Mouse (Mus musculus): ENCODE measurements around the gene Grik3. TPM values are rescaled to one million over a fixed set of nuclear protein-coding genes. Genes with fewer than 3 reads are reported as not detected.

Grik3 gene
- polyA plus RNA-seq, 1 experiment = 29.5 TPM

- Histone ChIP-seq H3K27ac (ENCODE audit: insufficient read depth, low read length) (no peak overlapping the region), H3K4me1 (ENCODE audit: control insufficient read depth, insufficient read depth, low read length) (0 out of 2 replicates have a peak, but pooled peaks cover 2% of the 10 kb centered on the region), H3K4me3 (ENCODE audit: insufficient read depth, low read length) (no peak overlapping the region)
- no peak for TF ChIP-seq POLR2A (IDR thresholded peaks at IDR 0.05; ENCODE audit: extremely low read depth, insufficient read depth, low read length)
- no peak for TF ChIP-seq CTCF (IDR thresholded peaks at IDR 0.05; ENCODE audit: extremely low read depth, insufficient read depth, low read length)
Measured at GRCm38 (mm10) chr4:125573000-125573399, 82.5 kb downstream of the Grik3 start.

GRCm38 (mm10) chr4:125573951-125574675 is 83.6 kb downstream of the Grik3 start:
- TF ChIP-seq CTCF (IDR thresholded peaks at IDR 0.05; ENCODE audit: extremely low read depth, insufficient read depth, low read length) (no peak), POLR2A (IDR thresholded peaks at IDR 0.05; ENCODE audit: extremely low read depth, insufficient read depth, low read length) (no peak)
- H3K27ac ChIP-seq (ENCODE audit: insufficient read depth, low read length) = no peak overlapping the region
- 0 out of 2 replicates have a peak, but pooled peaks cover 2% of the 10 kb centered on the region for H3K4me1 ChIP-seq (ENCODE audit: control insufficient read depth, insufficient read depth, low read length)
- H3K4me3 ChIP-seq (ENCODE audit: insufficient read depth, low read length) = no peak overlapping the region

- H3K4me1 ChIP-seq (ENCODE audit: control insufficient read depth, insufficient read depth, low read length) = no peaks in the 10 kb centered on the region
- TF ChIP-seq POLR2A (IDR thresholded peaks at IDR 0.05; ENCODE audit: extremely low read depth, insufficient read depth, low read length) = no peak
- TF ChIP-seq CTCF (IDR thresholded peaks at IDR 0.05; ENCODE audit: extremely low read depth, insufficient read depth, low read length) = no peak
- no peak overlapping the region for H3K4me3 ChIP-seq (ENCODE audit: insufficient read depth, low read length)
- no peak overlapping the region for H3K27ac ChIP-seq (ENCODE audit: insufficient read depth, low read length)
Measured at GRCm38 (mm10) chr4:125580336-125580735, 89.8 kb downstream of the Grik3 start.

GRCm38 (mm10) chr4:125583272-125583671 is 92.8 kb downstream of the Grik3 start:
- Histone ChIP-seq H3K4me1 (ENCODE audit: control insufficient read depth, insufficient read depth, low read length) (no peaks in the 10 kb centered on the region), H3K4me3 (ENCODE audit: insufficient read depth, low read length) (no peak overlapping the region), H3K27ac (ENCODE audit: insufficient read depth, low read length) (no peak overlapping the region)
- TF ChIP-seq POLR2A (IDR thresholded peaks at IDR 0.05; ENCODE audit: extremely low read depth, insufficient read depth, low read length) = no peak
- no peak for TF ChIP-seq CTCF (IDR thresholded peaks at IDR 0.05; ENCODE audit: extremely low read depth, insufficient read depth, low read length)

GRCm38 (mm10) chr4:125583935-125584334 is 93.4 kb downstream of the Grik3 start:
- H3K27ac ChIP-seq (ENCODE audit: insufficient read depth, low read length) = no peak overlapping the region
- H3K4me1 ChIP-seq (ENCODE audit: control insufficient read depth, insufficient read depth, low read length) = 0 out of 2 replicates have a peak, but pooled peaks cover 1% of the 10 kb centered on the region
- H3K4me3 ChIP-seq (ENCODE audit: insufficient read depth, low read length) = no peak overlapping the region
- TF ChIP-seq POLR2A (IDR thresholded peaks at IDR 0.05; ENCODE audit: extremely low read depth, insufficient read depth, low read length) = no peak
- TF ChIP-seq CTCF (IDR thresholded peaks at IDR 0.05; ENCODE audit: extremely low read depth, insufficient read depth, low read length) = no peak

GRCm38 (mm10) chr4:125584676-125585075 is 94.2 kb downstream of the Grik3 start:
- no peak overlapping the region for H3K4me3 ChIP-seq (ENCODE audit: insufficient read depth, low read length)
- TF ChIP-seq CTCF (IDR thresholded peaks at IDR 0.05; ENCODE audit: extremely low read depth, insufficient read depth, low read length) = no peak
- no peak for TF ChIP-seq POLR2A (IDR thresholded peaks at IDR 0.05; ENCODE audit: extremely low read depth, insufficient read depth, low read length)

GRCm38 (mm10) chr4:125587577-125587976 is 97.1 kb downstream of the Grik3 start:
- Histone ChIP-seq H3K4me3 (ENCODE audit: insufficient read depth, low read length) (no peak overlapping the region), H3K4me1 (ENCODE audit: control insufficient read depth, insufficient read depth, low read length) (peaks cover 3% of the 10 kb centered on the region; the same call in 1 of the 2 replicates), H3K27ac (ENCODE audit: insufficient read depth, low read length) (no peak overlapping the region)
- TF ChIP-seq POLR2A (IDR thresholded peaks at IDR 0.05; ENCODE audit: extremely low read depth, insufficient read depth, low read length) (no peak), CTCF (IDR thresholded peaks at IDR 0.05; ENCODE audit: extremely low read depth, insufficient read depth, low read length) (no peak)

More at GRCm38 (mm10) chr4:125584676-125585075, 94.2 kb downstream of the Grik3 start:
- Histone ChIP-seq H3K27ac (ENCODE audit: insufficient read depth, low read length) (no peak overlapping the region), H3K4me1 (ENCODE audit: control insufficient read depth, insufficient read depth, low read length) (peaks cover 3% of the 10 kb centered on the region; the same call in 1 of the 2 replicates)

GRCm38 (mm10) chr4:125590241-125590919 is 99.9 kb downstream of the Grik3 start:
- Histone ChIP-seq H3K4me3 (ENCODE audit: insufficient read depth, low read length) (no peak overlapping the region), H3K4me1 (ENCODE audit: control insufficient read depth, insufficient read depth, low read length) (peaks cover 4% of the 10 kb centered on the region), H3K27ac (ENCODE audit: insufficient read depth, low read length) (no peak overlapping the region)
- TF ChIP-seq CTCF (IDR thresholded peaks at IDR 0.05; ENCODE audit: extremely low read depth, insufficient read depth, low read length) (no peak), POLR2A (IDR thresholded peaks at IDR 0.05; ENCODE audit: extremely low read depth, insufficient read depth, low read length) (no peak)

- Histone ChIP-seq H3K4me1 (ENCODE audit: control insufficient read depth, insufficient read depth, low read length) (peaks cover 9% of the 10 kb centered on the region), H3K27ac (ENCODE audit: insufficient read depth, low read length) (no peak overlapping the region), H3K4me3 (ENCODE audit: insufficient read depth, low read length) (no peak overlapping the region)
- TF ChIP-seq POLR2A (IDR thresholded peaks at IDR 0.05; ENCODE audit: extremely low read depth, insufficient read depth, low read length) (no peak), CTCF (IDR thresholded peaks at IDR 0.05; ENCODE audit: extremely low read depth, insufficient read depth, low read length) (no peak)
Measured at GRCm38 (mm10) chr4:125592663-125593062, 102.2 kb downstream of the Grik3 start.

All from cortical plate, adult 2 months (tissue).